Mouse (Mus musculus): Measurements from ENCODE around the gene Hmgxb4. TPM values are rescaled to one million over a fixed set of nuclear protein-coding genes. Genes with fewer than 3 reads are reported as not detected.

The Hmgxb4 gene
- total and polyA plus RNA-seq, 2 experiments from 2014 or later = 29.6 to 60.1 TPM

- Histone ChIP-seq H3K4me3 (ENCODE audit: low read depth, low read length) (no peak overlapping the region), H3K4me1 (ENCODE audit: insufficient read depth, low read length) (no peaks in the 10 kb centered on the region), H3K4me2 (ENCODE audit: low read depth, low read length, poor library complexity, severe bottlenecking) (no peak overlapping the region), H3K36me3 (ENCODE audit: insufficient read depth, low read length) (peaks cover 32% of the 10 kb centered on the region), H3K9ac (replicated peaks; ENCODE audit: low read length, poor library complexity, severe bottlenecking) (no peak overlapping the region), H3K9me3 (ENCODE audit: low read length) (no peaks in the 10 kb centered on the region), H3K27me3 (ENCODE audit: insufficient read depth, low read length) (no peaks in the 10 kb centered on the region), H3K27ac (ENCODE audit: low read depth, low read length) (no peak overlapping the region)
- no peak for TF ChIP-seq CTCF (IDR thresholded peaks at IDR 0.05)
- DNase-seq (ENCODE audit: low spot score) = no peak
- no peak for ATAC-seq (ENCODE audit: low FRiP score)
- 83% methylated on average over 6 of the region's 6 CpGs for WGBS
These were observed 74.1 kb downstream of the Hmgxb4 start for GRCm38 (mm10) chr8:75067287-75067686.

GRCm38 (mm10) chr8:75070297-75070696 is 77.1 kb downstream of the Hmgxb4 start:
- Histone ChIP-seq H3K9me3 (ENCODE audit: low read length) (no peaks in the 10 kb centered on the region), H3K36me3 (ENCODE audit: insufficient read depth, low read length) (peaks cover 20% of the 10 kb centered on the region), H3K4me2 (ENCODE audit: low read depth, low read length, poor library complexity, severe bottlenecking) (no peak overlapping the region), H3K9ac (replicated peaks; ENCODE audit: low read length, poor library complexity, severe bottlenecking) (no peak overlapping the region), H3K4me3 (ENCODE audit: low read depth, low read length) (no peak overlapping the region), H3K27ac (ENCODE audit: low read depth, low read length) (no peak overlapping the region), H3K4me1 (ENCODE audit: insufficient read depth, low read length) (no peaks in the 10 kb centered on the region), H3K27me3 (ENCODE audit: insufficient read depth, low read length) (no peaks in the 10 kb centered on the region)
- no peak for ATAC-seq (ENCODE audit: low FRiP score)
- DNase-seq (ENCODE audit: low spot score) = no peak
- TF ChIP-seq CTCF (IDR thresholded peaks at IDR 0.05) = no peak
- WGBS = 50% methylated on average over 1 of the region's 1 CpGs

GRCm38 (mm10) chr8:75071627-75072346 is 78.6 kb downstream of the Hmgxb4 start:
- no peaks in the 10 kb centered on the region for H3K27me3 ChIP-seq (ENCODE audit: insufficient read depth, low read length)
- no peak overlapping the region for H3K4me3 ChIP-seq (ENCODE audit: low read depth, low read length)
- peaks cover 10% of the 10 kb centered on the region for H3K36me3 ChIP-seq (ENCODE audit: insufficient read depth, low read length)
- no peaks in the 10 kb centered on the region for H3K9me3 ChIP-seq (ENCODE audit: low read length)
- peak; percentile 97 for TF ChIP-seq CTCF (IDR thresholded peaks at IDR 0.05)
- H3K27ac ChIP-seq (ENCODE audit: low read depth, low read length) = no peak overlapping the region
- no peak overlapping the region for H3K9ac ChIP-seq (replicated peaks; ENCODE audit: low read length, poor library complexity, severe bottlenecking)
- DNase-seq (ENCODE audit: low spot score) (peak; percentile 84), ATAC-seq (ENCODE audit: low FRiP score) (peak; percentile 80)
- no peak overlapping the region for H3K4me2 ChIP-seq (ENCODE audit: low read depth, low read length, poor library complexity, severe bottlenecking)
- WGBS = 25% methylated on average over 4 of the region's 4 CpGs
- H3K4me1 ChIP-seq (ENCODE audit: insufficient read depth, low read length) = no peaks in the 10 kb centered on the region

DNA sequence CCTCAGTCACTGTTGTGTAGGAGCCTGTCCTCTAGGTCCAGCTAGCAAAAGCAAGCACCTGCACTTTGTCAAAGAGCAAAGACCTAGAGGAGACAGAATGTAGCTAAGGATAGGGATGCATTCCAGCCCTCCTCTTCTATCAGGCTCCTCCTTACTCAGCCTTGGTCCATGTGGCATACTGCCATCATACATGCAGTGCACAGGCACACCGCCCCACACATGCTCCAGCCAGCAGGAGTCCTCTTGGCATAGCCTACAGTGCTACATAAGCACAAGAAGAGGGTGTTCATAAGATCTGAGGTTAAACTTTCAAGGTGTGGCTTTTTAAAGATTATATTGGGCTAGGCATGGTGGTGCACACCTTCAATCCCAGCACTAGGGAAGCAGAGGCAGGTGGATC is 81.7 kb downstream of the Hmgxb4 start:
- Histone ChIP-seq H3K4me2 (ENCODE audit: low read depth, low read length, poor library complexity, severe bottlenecking) (no peak overlapping the region), H3K4me3 (ENCODE audit: low read depth, low read length) (no peak overlapping the region), H3K36me3 (ENCODE audit: insufficient read depth, low read length) (no peaks in the 10 kb centered on the region), H3K9me3 (ENCODE audit: low read length) (no peaks in the 10 kb centered on the region), H3K27ac (ENCODE audit: low read depth, low read length) (no peak overlapping the region), H3K9ac (replicated peaks; ENCODE audit: low read length, poor library complexity, severe bottlenecking) (no peak overlapping the region), H3K27me3 (ENCODE audit: insufficient read depth, low read length) (no peaks in the 10 kb centered on the region), H3K4me1 (ENCODE audit: insufficient read depth, low read length) (no peaks in the 10 kb centered on the region)
- TF ChIP-seq CTCF (IDR thresholded peaks at IDR 0.05) = no peak
- ATAC-seq (ENCODE audit: low FRiP score) (no peak), DNase-seq (ENCODE audit: low spot score) (no peak)
- 95% methylated on average over 1 of the region's 1 CpGs for WGBS

DNA sequence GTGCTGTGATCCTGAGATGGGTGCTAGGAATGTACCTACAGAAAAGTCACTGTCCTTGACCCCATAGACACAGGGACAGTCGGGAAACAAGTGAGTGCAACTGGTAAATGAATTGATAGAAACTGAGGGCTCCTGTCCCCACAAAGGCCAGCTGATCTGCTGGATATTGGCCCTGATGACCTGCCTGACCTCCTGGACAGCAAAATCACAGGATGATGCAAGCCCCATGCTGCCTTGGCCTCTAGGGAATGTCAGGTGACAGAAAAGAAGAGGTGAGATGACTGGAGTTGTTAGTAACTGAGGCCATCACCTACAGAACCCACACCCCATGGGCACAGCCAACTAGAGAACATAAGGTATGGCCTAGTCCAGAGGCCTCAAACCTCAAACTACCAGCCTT is 85.1 kb downstream of the Hmgxb4 start:
- no peak overlapping the region for H3K4me2 ChIP-seq (ENCODE audit: low read depth, low read length, poor library complexity, severe bottlenecking)
- H3K36me3 ChIP-seq (ENCODE audit: insufficient read depth, low read length) = no peaks in the 10 kb centered on the region
- H3K4me1 ChIP-seq (ENCODE audit: insufficient read depth, low read length) = no peaks in the 10 kb centered on the region
- H3K9ac ChIP-seq (replicated peaks; ENCODE audit: low read length, poor library complexity, severe bottlenecking) = no peak overlapping the region
- H3K4me3 ChIP-seq (ENCODE audit: low read depth, low read length) = no peak overlapping the region
- no peak overlapping the region for H3K27ac ChIP-seq (ENCODE audit: low read depth, low read length)
- DNase-seq (ENCODE audit: low spot score) (no peak), ATAC-seq (ENCODE audit: low FRiP score) (no peak)
- 93% methylated on average over 1 of the region's 1 CpGs for WGBS
- TF ChIP-seq CTCF (IDR thresholded peaks at IDR 0.05) = no peak
- no peaks in the 10 kb centered on the region for H3K27me3 ChIP-seq (ENCODE audit: insufficient read depth, low read length)
- no peaks in the 10 kb centered on the region for H3K9me3 ChIP-seq (ENCODE audit: low read length)

- no peak for DNase-seq (ENCODE audit: low spot score)
- Histone ChIP-seq H3K27me3 (ENCODE audit: insufficient read depth, low read length) (no peaks in the 10 kb centered on the region), H3K9ac (replicated peaks; ENCODE audit: low read length, poor library complexity, severe bottlenecking) (no peak overlapping the region), H3K9me3 (ENCODE audit: low read length) (no peaks in the 10 kb centered on the region), H3K27ac (ENCODE audit: low read depth, low read length) (no peak overlapping the region), H3K4me2 (ENCODE audit: low read depth, low read length, poor library complexity, severe bottlenecking) (no peak overlapping the region), H3K36me3 (ENCODE audit: insufficient read depth, low read length) (no peaks in the 10 kb centered on the region), H3K4me3 (ENCODE audit: low read depth, low read length) (no peak overlapping the region), H3K4me1 (ENCODE audit: insufficient read depth, low read length) (no peaks in the 10 kb centered on the region)
- 93% methylated on average over 9 of the region's 9 CpGs for WGBS
- no peak for ATAC-seq (ENCODE audit: low FRiP score)
- no peak for TF ChIP-seq CTCF (IDR thresholded peaks at IDR 0.05)
These were observed 85.7 kb downstream of the Hmgxb4 start for GRCm38 (mm10) chr8:75078851-75079250.

Other genes with a start within 250 kb of the Hmgxb4 start
- gene Isx, start 120.2 kb upstream of the Hmgxb4 start, total RNA-seq (2014; rRNA removed) = not detected in 2 replicates
- not detected in 2 replicates for gene Isx, start 120.2 kb upstream of the Hmgxb4 start, polyA plus RNA-seq (2015; fragmentation: Nextera tagmentation; extraction: Ambion mirVana)
- 43.8 and 48.7 TPM in 2 replicates for gene Tom1, start 40.3 kb downstream of the Hmgxb4 start, total RNA-seq (2014; rRNA removed)
- 47.1 and 48.2 TPM in 2 replicates for gene Tom1, start 40.3 kb downstream of the Hmgxb4 start, polyA plus RNA-seq (2015; fragmentation: Nextera tagmentation; extraction: Ambion mirVana)
- gene Hmox1, start 100.3 kb downstream of the Hmgxb4 start, total RNA-seq (2014; rRNA removed) = 10.1 and 12.9 TPM in 2 replicates
- gene Hmox1, start 100.3 kb downstream of the Hmgxb4 start, polyA plus RNA-seq (2015; fragmentation: Nextera tagmentation; extraction: Ambion mirVana) = 13.2 and 15.1 TPM in 2 replicates
- gene Mcm5, start 116.2 kb downstream of the Hmgxb4 start, total RNA-seq (2014; rRNA removed) = 17.8 and 18.3 TPM in 2 replicates
- 13.7 and 15.1 TPM in 2 replicates for gene Mcm5, start 116.2 kb downstream of the Hmgxb4 start, polyA plus RNA-seq (2015; fragmentation: Nextera tagmentation; extraction: Ambion mirVana)
- 10.1 and 14.4 TPM in 2 replicates for gene Rasd2, start 220.6 kb downstream of the Hmgxb4 start, total RNA-seq (2014; rRNA removed)
- 4.5 and 5.5 TPM in 2 replicates for gene Rasd2, start 220.6 kb downstream of the Hmgxb4 start, polyA plus RNA-seq (2015; fragmentation: Nextera tagmentation; extraction: Ambion mirVana)

All from midbrain, postnatal 0 days (tissue).